Mouse (Mus musculus) embryonic facial prominence, embryonic 14.5 days (tissue): ENCODE measurements around the gene Hps6. TPM values are rescaled to one million over a fixed set of nuclear protein-coding genes. Genes with fewer than 3 reads are reported as not detected.
"Not testable (repeated sequence)": the region's sequence is repeated elsewhere in the genome, so short reads cannot be mapped to it uniquely, and the experiment has no call there.

ENCODE experiments used
- ATAC-seq: fragments of 200-750 bp; cut with Nextera tagmentation; 2 replicates; pipeline ENCODE4 v1.8.0; 2017; ENCODE audit warnings: low read depth, moderate number of reproducible peaks, moderate TSS enrichment
- DNase-seq: peaks from one replicate; pipeline ENCODE4 v3.0.0-alpha.2; 2015; ENCODE audit warnings: low spot score
- H3K27ac ChIP-seq: fragments of 300-500 bp; sonication (generic); replicated peaks from 2 replicates; pipeline ENCODE4 v1.5.1; 2014; ENCODE audit warnings: low read depth, mild to moderate bottlenecking, low read length, moderate library complexity
- H3K27me3 ChIP-seq: fragments of 300-500 bp; sonication (generic); replicated peaks from 2 replicates; pipeline ENCODE4 v1.6.1; 2014; ENCODE audit warnings: low read length; ENCODE audit not compliant: control insufficient read depth, insufficient read depth
- H3K36me3 ChIP-seq: fragments of 300-500 bp; sonication (generic); 2 replicates; pipeline ENCODE4 v1.6.1; 2014; ENCODE audit warnings: low read length, mixed read lengths; ENCODE audit not compliant: control insufficient read depth, insufficient read depth
- H3K4me1 ChIP-seq: fragments of 300-500 bp; sonication (generic); 2 replicates; pipeline ENCODE4 v1.6.1; 2014; ENCODE audit warnings: antibody characterized with exemption, low read length; ENCODE audit not compliant: control insufficient read depth, insufficient read depth
- H3K4me2 ChIP-seq: fragments of 300-500 bp; sonication (generic); 2 replicates; pipeline ENCODE4 v1.6.1; 2014; ENCODE audit warnings: low read depth, mild to moderate bottlenecking, low read length, moderate library complexity, mixed read lengths
- H3K4me3 ChIP-seq: fragments of 300-500 bp; sonication (generic); 2 replicates; pipeline ENCODE4 v1.5.1; 2014; ENCODE audit warnings: low read depth, mild to moderate bottlenecking, low read length
- H3K9ac ChIP-seq: fragments of 300-500 bp; sonication (generic); 2 replicates; pipeline ENCODE4 v1.6.1; 2014; ENCODE audit warnings: low read depth, mild to moderate bottlenecking, low read length, moderate library complexity, mixed read lengths
- H3K9me3 ChIP-seq: fragments of 300-500 bp; sonication (generic); 2 replicates; pipeline ENCODE4 v1.6.1; 2016; ENCODE audit warnings: low read length; ENCODE audit not compliant: control insufficient read depth
- WGBS: fragments of 180-500 bp; shearing (Covaris S2); extraction: QIAGEN DNeasy Blood & Tissue Kit; methylation state at CpG from one replicate; pipeline ENCODE4 v1.1.7; 2014; 5-methylcytosine and 5-hydroxymethylcytosine counted together
- polyA plus RNA-seq: library from polyadenylated mRNA; unstranded; fragments of >200 nt; fragmentation: Nextera tagmentation; extraction: Ambion mirVana; gene quantifications from 2 replicates; pipeline ENCODE4 v1.2.1, GENCODE M21; 2014

The Hps6 gene
- polyA plus RNA-seq: 4.5 and 6.4 TPM in 2 replicates

DNA sequence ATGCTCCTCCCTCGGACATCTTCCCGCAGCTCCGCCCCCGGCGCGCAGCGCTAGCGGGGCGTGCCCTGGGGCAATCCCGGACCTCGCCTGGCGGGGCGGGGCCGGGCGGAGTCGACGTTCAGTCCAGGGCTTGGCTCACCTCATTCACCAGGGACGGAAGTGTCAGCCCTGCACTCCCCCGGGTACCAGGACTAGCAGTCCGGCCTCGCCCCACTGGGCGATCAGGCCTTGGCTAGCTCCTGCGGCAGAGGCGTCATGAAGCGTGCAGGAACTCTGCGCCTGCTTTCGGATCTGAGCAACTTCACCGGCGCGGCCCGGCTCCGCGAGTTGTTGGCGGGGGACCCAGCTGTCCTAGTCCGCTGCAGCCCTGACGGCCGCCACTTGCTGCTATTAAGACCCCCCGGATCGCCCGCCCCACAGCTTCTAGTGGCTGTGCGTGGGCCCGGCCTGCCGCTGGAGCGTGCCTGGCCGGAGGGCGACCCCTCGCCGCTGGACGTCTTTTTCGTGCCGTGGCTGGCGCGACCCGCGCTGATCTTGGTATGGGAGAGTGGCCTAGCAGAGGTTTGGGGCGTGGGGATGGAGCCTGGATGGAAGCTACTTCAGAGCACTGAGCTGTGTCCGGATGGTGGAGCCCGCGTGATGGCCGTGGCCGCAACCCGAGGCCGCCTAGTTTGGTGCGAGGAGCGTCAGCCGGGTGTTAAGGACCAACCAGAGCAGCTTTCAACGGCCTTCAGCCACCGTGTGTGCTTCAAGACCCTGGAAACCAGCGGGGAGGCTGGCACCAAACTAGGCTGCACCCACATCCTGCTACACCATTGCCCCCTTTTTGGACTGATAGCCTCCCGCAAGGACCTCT, at the start of gene Hps6:
Gene Hps6, plus strand, starts transcription at position 138 of the 856 bp plus-strand sequence.
- H3K27me3 ChIP-seq: no peaks in the 10 kb centered on the region
- H3K9ac ChIP-seq: peak within 1 kb of the TSS; percentile 77
- H3K4me1 ChIP-seq: 0 out of 2 replicates have a peak, but pooled peaks cover 7% of the 10 kb centered on the region
- H3K4me3 ChIP-seq: peak within 1 kb of the TSS; percentile 65
- peak within 1 kb of the TSS; percentile 97 for H3K4me2 ChIP-seq
- DNase-seq: peak; percentile 81
- 3% methylated on average over 37 of the region's 70 CpGs for WGBS
- H3K9me3 ChIP-seq: no peaks in the 10 kb centered on the region
- no peak within 1 kb of the TSS for H3K27ac ChIP-seq
- H3K36me3 ChIP-seq: no peaks in the 10 kb centered on the region
- peak; percentile 79 for ATAC-seq

GRCm38 (mm10) chr19:45956736-45957135, 46.6 kb upstream of the Hps6 start:
- Histone ChIP-seq H3K36me3 (peaks cover 59% of the 10 kb centered on the region), H3K4me2 (no peak overlapping the region), H3K27ac (no peak overlapping the region), H3K9ac (no peak overlapping the region), H3K27me3 (no peaks in the 10 kb centered on the region), H3K9me3 (no peaks in the 10 kb centered on the region), H3K4me1 (no peaks in the 10 kb centered on the region), H3K4me3 (no peak overlapping the region)
- 86% methylated on average over 7 of the region's 7 CpGs for WGBS
- no peak for ATAC-seq
- no peak for DNase-seq

GRCm38 (mm10) chr19:45960770-45961169, 42.5 kb upstream of the Hps6 start:
- no peaks in the 10 kb centered on the region for H3K9me3 ChIP-seq
- H3K9ac ChIP-seq: no peak overlapping the region
- H3K36me3 ChIP-seq: peaks cover 63% of the 10 kb centered on the region
- peak; percentile 7 for DNase-seq
- H3K4me2 ChIP-seq: no peak overlapping the region
- no peaks in the 10 kb centered on the region for H3K27me3 ChIP-seq
- no peak overlapping the region for H3K27ac ChIP-seq
- ATAC-seq: no peak
- H3K4me3 ChIP-seq: no peak overlapping the region
- no peaks in the 10 kb centered on the region for H3K4me1 ChIP-seq
- WGBS: 49% methylated on average over 5 of the region's 5 CpGs

GRCm38 (mm10) chr19:45984379-45984778, 18.9 kb upstream of the Hps6 start:
- H3K9ac ChIP-seq: no peak overlapping the region
- DNase-seq: no peak
- H3K27ac ChIP-seq: no peak overlapping the region
- H3K4me1 ChIP-seq: no peaks in the 10 kb centered on the region
- H3K9me3 ChIP-seq: no peaks in the 10 kb centered on the region
- no peak overlapping the region for H3K4me2 ChIP-seq
- no peaks in the 10 kb centered on the region for H3K27me3 ChIP-seq
- no peak overlapping the region for H3K4me3 ChIP-seq
- 0 out of 2 replicates have a peak, but pooled peaks cover 5% of the 10 kb centered on the region for H3K36me3 ChIP-seq
- no peak for ATAC-seq

DNA sequence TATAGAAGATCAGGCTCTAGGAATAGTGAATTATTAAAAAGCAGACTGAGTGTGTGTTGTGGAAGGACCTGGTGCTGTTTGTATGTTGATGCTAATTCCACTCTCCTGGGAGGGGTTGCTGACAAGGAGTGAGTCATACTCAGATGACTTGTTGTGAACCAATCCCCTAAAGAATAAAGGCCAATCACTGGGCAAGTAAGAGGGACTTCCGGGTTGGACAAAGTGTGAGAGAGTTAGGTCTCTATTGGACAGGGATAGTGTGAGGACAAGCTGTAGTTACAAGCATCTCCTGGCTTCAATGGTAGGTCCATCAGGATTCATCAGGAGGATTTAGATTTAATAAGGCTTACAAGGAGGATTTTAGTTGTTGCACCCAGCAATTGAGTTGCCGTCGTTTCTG, 15.1 kb upstream of the Hps6 start:
- no peaks in the 10 kb centered on the region for H3K9me3 ChIP-seq
- no peaks in the 10 kb centered on the region for H3K4me1 ChIP-seq
- no peak overlapping the region for H3K4me2 ChIP-seq
- ATAC-seq (no peak), DNase-seq (no peak)
- H3K36me3 ChIP-seq: 0 out of 2 replicates have a peak, but pooled peaks cover 5% of the 10 kb centered on the region
- 92% methylated on average over 3 of the region's 3 CpGs for WGBS
- H3K4me3 ChIP-seq: no peak overlapping the region
- H3K27me3 ChIP-seq: no peaks in the 10 kb centered on the region
- no peak overlapping the region for H3K9ac ChIP-seq
- no peak overlapping the region for H3K27ac ChIP-seq

- Histone ChIP-seq H3K36me3 (peaks cover 13% of the 10 kb centered on the region; the same call in 1 of the 2 replicates), H3K27ac (no peak overlapping the region), H3K9me3 (0 out of 2 replicates have a peak, but pooled peaks cover 2% of the 10 kb centered on the region), H3K4me2 (no peak overlapping the region), H3K27me3 (no peaks in the 10 kb centered on the region), H3K9ac (no peak overlapping the region), H3K4me1 (no peaks in the 10 kb centered on the region), H3K4me3 (no peak overlapping the region)
- no peak for DNase-seq
- WGBS: 90% methylated on average over 3 of the region's 3 CpGs
- ATAC-seq: no peak
Observed at GRCm38 (mm10) chr19:45991171-45991570, 12.1 kb upstream of the Hps6 start.

- not testable (repeated sequence) for DNase-seq, H3K9me3 ChIP-seq, H3K36me3 ChIP-seq, H3K27ac ChIP-seq, H3K27me3 ChIP-seq, H3K9ac ChIP-seq, H3K4me1 ChIP-seq, ATAC-seq, H3K4me2 ChIP-seq, H3K4me3 ChIP-seq
- 82% methylated on average over 6 of the region's 6 CpGs for whole genome bisulfite sequencing
Observed at GRCm38 (mm10) chr19:45993441-45993840, 9.9 kb upstream of the Hps6 start.

- Histone ChIP-seq H3K36me3 (peaks cover 8% of the 10 kb centered on the region; the same call in 1 of the 2 replicates), H3K9ac (no peak overlapping the region), H3K4me1 (peaks cover 7% of the 10 kb centered on the region), H3K4me2 (no peak overlapping the region), H3K27ac (no peak overlapping the region), H3K9me3 (0 out of 2 replicates have a peak, but pooled peaks cover 2% of the 10 kb centered on the region), H3K4me3 (no peak overlapping the region), H3K27me3 (no peaks in the 10 kb centered on the region)
- ATAC-seq (no peak), DNase-seq (no peak)
- 93% methylated on average over 13 of the region's 13 CpGs for WGBS
Observed at GRCm38 (mm10) chr19:45993981-45994737, 9.1 kb upstream of the Hps6 start.
